Mouse (Mus musculus): ENCODE results near the gene Pax6.

Pax6 gene

DNA sequence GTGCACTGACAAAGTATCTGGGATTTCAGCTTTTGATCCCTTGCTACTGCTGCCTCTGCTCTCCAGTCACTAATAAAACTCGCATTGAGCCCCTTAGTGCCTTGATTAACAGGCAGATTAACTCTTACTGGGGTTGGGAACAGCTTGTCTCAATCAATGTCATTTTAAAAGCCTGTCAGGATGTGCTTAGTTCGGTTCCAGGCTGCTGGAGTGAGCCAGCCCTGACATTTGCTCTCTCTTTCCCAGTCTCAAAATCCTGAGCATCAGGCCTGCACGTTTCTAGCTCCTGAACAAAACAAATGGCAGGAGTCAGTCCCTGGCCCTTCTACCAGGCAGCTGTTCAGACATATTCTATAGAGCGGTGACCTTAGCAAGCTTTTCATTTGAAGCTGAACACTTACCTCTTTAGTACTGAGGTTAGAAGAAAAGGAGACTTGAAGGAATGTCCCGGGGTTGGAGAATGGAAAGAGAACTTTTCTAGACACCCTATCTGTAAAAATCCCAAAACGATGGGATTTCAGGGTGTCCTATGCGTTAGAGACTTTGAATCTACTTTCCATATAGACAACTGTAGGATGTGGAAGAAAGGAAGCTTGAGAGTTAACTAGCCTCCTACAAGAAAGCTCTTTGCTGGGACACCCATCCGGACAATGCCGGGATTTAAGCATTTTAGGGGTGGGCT lies 2.6 kb downstream of the Pax6 start:
- no peak for DNase-seq (ENCODE audit: low read depth, low spot score)

- DNase-seq (ENCODE audit: low read depth, low spot score): peak; percentile 15
Observed at GRCm38 (mm10) chr2:105671798-105672595, 3.3 kb downstream of the Pax6 start.

DNA sequence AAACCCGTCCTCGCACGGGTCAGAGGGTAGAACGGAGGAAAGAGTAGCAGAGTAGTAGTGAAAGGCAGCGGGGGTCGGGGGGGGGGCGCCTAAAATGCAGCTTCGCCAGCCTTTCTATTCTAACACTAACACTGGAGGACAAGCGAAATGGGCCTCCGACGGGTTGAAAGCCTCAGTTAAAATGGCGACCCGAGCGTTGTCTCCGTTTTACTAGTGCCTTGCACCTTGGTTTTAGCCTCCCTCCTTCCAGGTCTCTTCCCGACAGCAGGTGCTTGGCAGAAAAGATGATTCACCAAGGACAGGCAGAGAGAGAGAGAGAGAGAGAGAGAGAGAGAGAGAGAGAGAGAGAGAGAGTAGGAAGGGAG lies 3.9 kb downstream of the Pax6 start:
- DNase-seq (ENCODE audit: low read depth, low spot score): peak; percentile 18

GRCm38 (mm10) chr2:105673054-105673453 lies 4.4 kb downstream of the Pax6 start:
- peak; percentile 5 for DNase-seq (ENCODE audit: low read depth, low spot score)

DNA sequence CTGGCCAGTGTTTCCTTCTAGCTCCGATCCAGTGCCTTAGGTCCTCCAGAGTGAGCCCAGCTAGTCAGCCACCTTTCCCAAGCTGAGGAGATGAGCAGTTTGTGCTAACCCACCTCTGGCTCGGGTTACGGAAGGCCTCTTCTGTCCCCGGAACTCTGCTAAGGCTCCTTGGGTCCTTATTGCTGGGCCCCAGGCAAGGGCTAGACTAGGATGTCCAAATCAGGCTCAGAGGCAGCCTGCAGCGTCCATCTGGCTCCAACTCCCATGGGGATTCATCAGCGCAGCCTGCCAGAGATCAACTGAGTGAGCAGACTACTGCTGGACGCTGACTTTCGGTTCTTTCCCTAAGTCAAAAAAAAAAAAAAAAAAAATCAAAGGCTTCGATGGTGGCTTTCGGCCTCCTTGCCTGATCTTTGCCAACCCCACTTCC lies 4.9 kb downstream of the Pax6 start:
- DNase-seq (ENCODE audit: low read depth, low spot score): peak; percentile 12

- DNase-seq (ENCODE audit: low read depth, low spot score): peak; percentile 46
Observed at GRCm38 (mm10) chr2:105674061-105674874, 5.6 kb downstream of the Pax6 start.

GRCm38 (mm10) chr2:105674875-105675729 lies 6.4 kb downstream of the Pax6 start:
- peak; percentile 84 for DNase-seq (ENCODE audit: low read depth, low spot score)

GRCm38 (mm10) chr2:105675730-105676079 lies 7.0 kb downstream of the Pax6 start:
- DNase-seq (ENCODE audit: low read depth, low spot score): no peak

- DNase-seq (ENCODE audit: low read depth, low spot score): peak; percentile 52
Observed at GRCm38 (mm10) chr2:105676080-105676908, 7.6 kb downstream of the Pax6 start.

- DNase-seq (ENCODE audit: low read depth, low spot score): no peak
Observed at GRCm38 (mm10) chr2:105676909-105677433, 8.3 kb downstream of the Pax6 start.

DNA sequence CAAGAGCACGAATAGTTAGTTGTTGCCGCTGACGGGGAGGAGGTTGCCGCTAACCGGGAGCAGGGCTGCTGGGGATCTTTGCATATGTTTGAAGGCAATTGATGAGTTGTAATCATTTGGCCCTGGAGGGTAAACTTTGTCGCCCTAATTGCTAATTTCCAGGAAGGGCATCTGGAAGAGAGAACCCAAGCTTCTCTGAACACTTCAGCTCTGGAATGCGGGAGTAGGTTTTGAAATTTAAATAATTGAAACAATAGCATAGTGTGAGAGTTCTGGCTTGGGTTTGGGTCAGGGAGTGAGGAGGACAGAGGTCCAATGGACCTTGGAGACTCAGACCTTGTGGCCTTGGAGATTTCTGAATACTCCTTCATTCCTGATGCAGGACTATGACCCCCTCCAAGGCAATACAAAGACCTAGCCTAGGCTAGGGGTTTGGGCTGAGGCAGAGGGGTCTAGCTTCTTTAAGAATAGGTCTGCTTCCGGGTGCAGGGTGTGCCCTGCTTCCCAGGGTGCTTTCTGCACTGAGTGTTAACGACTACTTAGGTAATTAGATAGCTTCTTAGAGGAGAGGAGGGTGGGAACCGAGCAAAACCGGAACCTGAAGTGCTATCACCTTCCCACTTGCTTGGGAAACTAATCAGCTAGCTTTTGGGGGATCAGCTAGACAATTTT lies 8.9 kb downstream of the Pax6 start:
- DNase-seq (ENCODE audit: low read depth, low spot score): peak; percentile 84

GRCm38 (mm10) chr2:105678306-105678705 lies 9.6 kb downstream of the Pax6 start:
- no peak for DNase-seq (ENCODE audit: low read depth, low spot score)

DNA sequence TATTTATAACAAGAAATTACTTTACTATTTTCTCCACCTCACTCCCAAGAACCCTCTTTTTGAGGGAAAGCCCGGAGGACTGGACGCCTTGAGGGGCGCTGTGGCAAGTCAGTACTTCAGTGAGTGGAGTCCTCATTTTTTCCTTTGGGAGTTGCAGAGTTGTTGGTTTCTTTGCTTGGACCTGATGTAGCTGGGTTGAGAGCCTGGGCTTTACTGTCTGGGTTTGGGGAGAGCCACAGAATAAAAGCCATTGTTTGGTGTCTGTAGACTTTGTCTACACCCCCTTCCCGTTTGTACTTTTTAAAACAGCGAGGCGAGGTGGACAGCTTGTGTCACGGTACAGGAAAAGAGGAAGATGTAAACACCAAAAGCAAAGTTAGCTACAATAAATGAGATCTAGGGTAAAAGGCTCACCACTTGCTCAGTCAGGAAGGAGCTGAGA lies 10.2 kb downstream of the Pax6 start:
- DNase-seq (ENCODE audit: low read depth, low spot score): no peak

DNA sequence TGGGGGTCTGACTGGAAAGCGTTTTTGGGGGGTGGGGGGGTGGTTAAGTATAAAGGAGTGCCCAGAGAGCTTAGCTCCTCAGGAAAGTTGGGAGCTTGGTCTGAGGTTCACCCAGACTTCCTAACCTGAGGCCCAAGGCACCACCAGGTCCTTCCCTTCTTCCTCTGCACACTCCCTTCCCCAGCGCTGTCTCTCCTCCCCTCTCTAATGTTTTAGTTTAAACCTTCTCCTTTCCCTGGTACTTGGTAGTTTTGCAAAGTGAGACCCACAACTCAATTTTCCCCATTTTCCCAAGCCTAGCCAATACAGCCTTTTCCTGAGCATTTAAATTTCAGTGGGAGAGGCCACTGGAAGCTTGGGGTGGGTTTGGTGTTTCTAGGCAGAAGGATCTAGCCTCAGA lies 10.6 kb downstream of the Pax6 start:
- no peak for DNase-seq (ENCODE audit: low read depth, low spot score)

GRCm38 (mm10) chr2:105680146-105680998 lies 11.7 kb downstream of the Pax6 start:
- DNase-seq (ENCODE audit: low read depth, low spot score): peak; percentile 90

DNA sequence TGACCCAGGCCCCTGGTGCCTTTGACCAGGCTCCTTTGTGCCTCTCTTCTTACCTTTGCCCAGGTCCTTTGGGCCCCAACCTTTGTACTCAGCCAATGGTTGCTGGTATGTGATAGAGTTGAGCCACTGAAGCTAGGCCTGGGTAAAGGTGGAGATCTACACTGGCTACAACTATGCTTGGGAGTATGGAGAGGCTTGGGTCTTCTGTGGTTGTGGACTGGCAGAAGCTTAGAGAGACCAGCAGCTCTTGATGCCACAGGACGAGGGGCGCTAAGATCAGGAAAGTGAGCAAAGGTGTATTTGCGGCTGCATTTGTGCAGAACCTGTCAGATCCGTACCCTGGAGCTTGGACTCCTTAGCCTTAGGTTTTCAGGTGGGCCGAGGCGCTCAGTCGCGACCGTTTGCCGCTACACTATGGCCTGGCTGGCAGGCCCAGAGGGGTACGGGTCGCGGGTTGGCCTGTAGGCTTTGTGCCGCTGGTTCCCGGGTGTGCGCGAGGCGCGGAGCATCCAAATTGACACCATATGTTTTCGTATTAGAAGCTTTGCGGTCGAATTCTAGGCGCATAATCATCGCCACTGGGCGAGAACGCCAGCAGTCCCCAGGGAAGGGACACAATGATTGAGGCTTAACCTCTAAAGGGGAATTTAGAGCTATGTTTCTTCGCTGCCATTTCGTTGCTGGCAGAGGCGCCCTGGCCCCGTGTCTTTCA lies 12.5 kb downstream of the Pax6 start:
- no peak for DNase-seq (ENCODE audit: low read depth, low spot score)

DNA sequence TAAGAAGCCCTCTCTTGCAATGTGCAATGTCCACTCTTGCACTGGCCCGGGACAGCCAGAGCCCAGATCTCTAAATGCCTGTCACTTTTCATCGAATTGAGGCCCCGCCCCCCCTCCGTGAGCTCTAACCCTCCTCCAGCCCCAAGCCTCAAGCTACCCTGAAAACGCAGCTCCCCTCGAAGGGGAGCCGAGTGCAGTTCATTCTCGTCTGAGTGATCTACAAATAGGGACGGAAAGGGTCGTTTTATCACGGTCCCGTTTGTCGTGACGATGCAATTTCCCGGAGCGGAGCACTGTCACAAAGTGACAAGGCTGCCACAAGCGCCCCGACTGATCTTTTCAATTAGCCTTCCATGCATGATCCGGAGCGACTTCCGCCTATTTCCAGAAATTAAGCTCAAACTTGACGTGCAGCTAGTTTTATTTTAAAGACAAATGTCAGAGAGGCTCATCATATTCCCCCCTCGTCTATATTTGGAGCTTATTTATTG lies 13.4 kb downstream of the Pax6 start:
- DNase-seq (ENCODE audit: low read depth, low spot score): peak; percentile 21

All from R1 (cell line).